8 mouse cellular contexts compared by ENCODE assay signal in the genomic region with DNA sequence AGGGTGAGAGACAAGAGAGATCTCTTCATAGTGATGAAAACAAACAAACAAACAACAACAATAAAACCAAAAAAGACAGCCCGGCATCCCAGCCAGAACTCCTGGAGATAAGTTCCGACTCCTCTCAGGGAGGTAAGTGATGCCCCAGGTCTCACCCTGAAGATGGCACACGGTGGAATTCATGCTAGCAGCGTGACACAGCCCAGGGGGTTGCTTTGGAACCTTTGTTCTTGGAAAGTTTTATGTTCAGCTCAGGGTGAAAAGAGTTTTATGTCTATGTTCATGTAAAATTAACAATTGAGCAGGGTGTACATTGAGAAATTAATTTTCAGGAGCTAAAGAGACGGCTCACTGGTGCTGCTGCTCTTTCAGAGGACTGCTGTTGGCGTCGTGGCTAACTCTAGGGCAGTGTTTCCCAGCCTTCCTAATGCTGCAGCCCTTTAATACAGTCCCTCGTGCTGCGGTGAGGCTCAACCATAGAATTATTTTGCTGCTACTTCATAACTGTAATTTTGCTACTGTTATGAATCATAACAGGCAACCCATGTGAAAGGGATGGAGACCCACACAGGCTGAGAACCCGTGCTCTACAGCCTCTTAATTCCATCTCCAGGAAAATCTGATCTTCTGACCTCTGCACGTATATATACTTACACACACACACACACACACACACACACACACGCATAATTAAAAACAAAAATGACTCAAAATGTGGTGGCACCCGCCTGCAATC. TPM values are rescaled to one million over a fixed set of nuclear protein-coding genes. Genes with fewer than 3 reads are reported as not detected.
A peak's percentile ranks its signal among the peaks of the same experiment; 100 is the strongest.
DNase-seq lines count a peak whose midpoint lies in the region; ATAC-seq and TF ChIP-seq lines count a peak whose summit lies in the region.

No protein-coding gene starts in this region.

- peak overlapping the region; percentile 72 for H3K9ac ChIP-seq in kidney, embryonic 15.5 days
- peak overlapping the region; percentile 51 for H3K9ac ChIP-seq in hindbrain, embryonic 15.5 days
- H3K9ac ChIP-seq in midbrain, embryonic 16.5 days (ENCODE audit: low read depth, low read length) = peak overlapping the region; percentile 58

- DNase-seq in kidney, adult 11 months = no peak
- no peak for DNase-seq in right cerebral cortex, adult 18-20 months
- DNase-seq in cerebellum, adult 11-12 months = no peak
- DNase-seq in adrenal gland, adult 2 months = no peak

- no peak for ATAC-seq in kidney, embryonic 15.5 days (replicated peaks; ENCODE audit: low FRiP score)
- ATAC-seq in hindbrain, embryonic 15.5 days (ENCODE audit: low FRiP score, low read depth) = no peak
- ATAC-seq in midbrain, embryonic 16.5 days = no peak

- H3K9me3 ChIP-seq in kidney, embryonic 15.5 days (replicated peaks) = no peaks in the 10 kb centered on the region; the same call in 1 of the 2 replicates
- no peaks in the 10 kb centered on the region for H3K9me3 ChIP-seq in hindbrain, embryonic 15.5 days
- no peaks in the 10 kb centered on the region for H3K9me3 ChIP-seq in midbrain, embryonic 16.5 days (replicated peaks; ENCODE audit: control insufficient read depth, low read length, poor library complexity, severe bottlenecking)

- H3K4me2 ChIP-seq in kidney, embryonic 15.5 days = peak overlapping the region; percentile 96
- peak overlapping the region; percentile 75 for H3K4me2 ChIP-seq in hindbrain, embryonic 15.5 days
- H3K4me2 ChIP-seq in midbrain, embryonic 16.5 days (ENCODE audit: low read length) = peak overlapping the region; percentile 79

- TF ChIP-seq CTCF in cortical plate, adult 2 months (IDR thresholded peaks at IDR 0.05; ENCODE audit: extremely low read depth, insufficient read depth, low read length) = no peak

- H3K27me3 ChIP-seq in kidney, embryonic 15.5 days = no peaks in the 10 kb centered on the region
- no peaks in the 10 kb centered on the region for H3K27me3 ChIP-seq in hindbrain, embryonic 15.5 days
- H3K27me3 ChIP-seq in midbrain, embryonic 16.5 days (ENCODE audit: control insufficient read depth, insufficient read depth, low read depth, low read length) = no peaks in the 10 kb centered on the region

- peak overlapping the region; percentile 60 for H3K4me3 ChIP-seq in kidney, embryonic 15.5 days (replicated peaks)
- H3K4me3 ChIP-seq in cortical plate, adult 2 months (ENCODE audit: insufficient read depth, low read length) = peak overlapping the region; percentile 46
- H3K4me3 ChIP-seq in hindbrain, embryonic 15.5 days = peak overlapping the region; percentile 53
- peak overlapping the region; percentile 68 for H3K4me3 ChIP-seq in midbrain, embryonic 16.5 days (ENCODE audit: low read depth, low read length)

- peak overlapping the region; percentile 88 for H3K27ac ChIP-seq in kidney, embryonic 15.5 days
- H3K27ac ChIP-seq in cortical plate, adult 2 months (ENCODE audit: insufficient read depth, low read length) = no peak overlapping the region
- peak overlapping the region; percentile 85; the same call in 1 of the 2 replicates for H3K27ac ChIP-seq in hindbrain, embryonic 15.5 days (replicated peaks)
- 0 out of 2 replicates have a peak overlapping the region, but pooled peaks have one; percentile 83 for H3K27ac ChIP-seq in midbrain, embryonic 16.5 days (ENCODE audit: low read length)

- H3K4me1 ChIP-seq in kidney, embryonic 15.5 days = peaks cover 42% of the 10 kb centered on the region
- H3K4me1 ChIP-seq in cortical plate, adult 2 months (ENCODE audit: control insufficient read depth, insufficient read depth, low read length) = peaks cover 5% of the 10 kb centered on the region; the same call in 1 of the 2 replicates
- H3K4me1 ChIP-seq in hindbrain, embryonic 15.5 days (replicated peaks) = peaks cover 23% of the 10 kb centered on the region
- peaks cover 21% of the 10 kb centered on the region for H3K4me1 ChIP-seq in midbrain, embryonic 16.5 days (ENCODE audit: control insufficient read depth, insufficient read depth, low read length)

- H3K36me3 ChIP-seq in kidney, embryonic 15.5 days = 0 out of 2 replicates have a peak, but pooled peaks cover 14% of the 10 kb centered on the region
- H3K36me3 ChIP-seq in hindbrain, embryonic 15.5 days = no peaks in the 10 kb centered on the region
- H3K36me3 ChIP-seq in midbrain, embryonic 16.5 days (ENCODE audit: control insufficient read depth, insufficient read depth, low read length) = no peaks in the 10 kb centered on the region

- WGBS in kidney, embryonic 15.5 days = 41% methylated on average over 13 of the region's 13 CpGs
- 47% methylated on average over 13 of the region's 13 CpGs for WGBS in hindbrain, embryonic 15.5 days
- WGBS in midbrain, embryonic 16.5 days = 45% methylated on average over 13 of the region's 13 CpGs

- TF ChIP-seq POLR2A in cortical plate, adult 2 months (IDR thresholded peaks at IDR 0.05; ENCODE audit: extremely low read depth, insufficient read depth, low read length) = no peak

RNA-seq across cellular contexts. Expression of gene Ifnar1, which starts 19.4 kb away (rescaled TPM):
- 58.5 and 62.2 TPM in 2 replicates for polyA plus RNA-seq in kidney, embryonic 15.5 days (2015; fragmentation: Nextera tagmentation; extraction: Ambion mirVana)
- 35.5 and 36.2 TPM in 2 replicates for polyA plus RNA-seq in cortical plate, adult 2 months (2012; rRNA removed)
- polyA plus RNA-seq in hindbrain, embryonic 15.5 days (2015; fragmentation: Nextera tagmentation; extraction: Ambion mirVana) = 48.3 and 51.4 TPM in 2 replicates
- 48.0 and 51.7 TPM in 2 replicates for polyA plus RNA-seq in midbrain, embryonic 16.5 days (2015; fragmentation: Nextera tagmentation; extraction: Ambion mirVana)
- 10 to 100 TPM; 66.1 to 71.3 TPM for total RNA-seq in adrenal gland, adult 2 months (2021)
- polyA plus RNA-seq in adrenal gland, adult 2 months (2012; rRNA removed) = 10.9 and 11.3 TPM in 2 replicates

RNA-seq across cellular contexts. Expression of gene Il10rb, which starts 59.7 kb away (rescaled TPM):
- 29.9 and 31.0 TPM in 2 replicates for polyA plus RNA-seq in kidney, embryonic 15.5 days (2015; fragmentation: Nextera tagmentation; extraction: Ambion mirVana)
- polyA plus RNA-seq in cortical plate, adult 2 months (2012; rRNA removed) = 12.6 and 13.5 TPM in 2 replicates
- 12.2 and 16.4 TPM in 2 replicates for polyA plus RNA-seq in hindbrain, embryonic 15.5 days (2015; fragmentation: Nextera tagmentation; extraction: Ambion mirVana)
- polyA plus RNA-seq in midbrain, embryonic 16.5 days (2015; fragmentation: Nextera tagmentation; extraction: Ambion mirVana) = 10.4 and 11.1 TPM in 2 replicates
- total RNA-seq in adrenal gland, adult 2 months (2021) = 100 to 1,000 TPM; 255 to 258 TPM
- 97.1 and 107 TPM in 2 replicates for polyA plus RNA-seq in adrenal gland, adult 2 months (2012; rRNA removed)
